8 mouse cellular contexts compared by ENCODE assay signal in the genomic region with DNA sequence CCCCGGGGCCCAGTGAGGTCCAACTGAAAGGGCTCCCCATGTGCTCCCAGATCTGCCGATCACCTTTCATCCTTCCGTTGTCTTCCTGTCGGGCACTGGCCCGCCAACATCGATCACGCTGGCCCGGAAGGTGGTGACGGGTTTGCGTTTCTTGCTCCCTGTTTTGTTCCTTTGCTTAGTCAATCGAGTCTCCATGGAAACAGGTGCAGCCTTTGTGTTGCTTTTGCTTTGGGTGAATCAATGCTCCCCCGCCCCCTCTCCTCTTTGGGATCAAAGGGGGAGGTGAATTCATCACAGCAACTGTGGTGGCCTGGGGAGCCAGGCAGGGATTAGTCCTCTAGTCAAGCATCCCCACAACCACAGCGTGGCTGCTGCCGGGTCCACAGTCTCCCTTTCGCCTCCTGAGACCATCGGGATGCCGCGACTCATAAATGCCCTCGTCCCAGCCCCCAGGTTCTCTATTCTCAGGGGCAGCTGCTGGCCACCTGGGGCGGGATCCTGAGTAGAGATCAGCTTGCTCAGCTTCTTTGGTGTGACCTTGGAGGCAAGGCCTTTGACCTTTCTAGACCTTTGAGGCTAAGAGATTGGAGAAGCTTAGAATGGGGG. TPM values are rescaled to one million over a fixed set of nuclear protein-coding genes. Genes with fewer than 3 reads are reported as not detected.
DNase-seq lines count a peak whose midpoint lies in the region; ATAC-seq and TF ChIP-seq lines count a peak whose summit lies in the region.

No protein-coding gene starts in this region.

- peaks cover 79% of the 10 kb centered on the region for H3K4me1 ChIP-seq in E14TG2a.4 (replicated peaks; ENCODE audit: low read depth, low read length)
- peaks cover 22% of the 10 kb centered on the region for H3K4me1 ChIP-seq in embryonic facial prominence, embryonic 14.5 days (ENCODE audit: control insufficient read depth, insufficient read depth, low read length)
- peaks cover 73% of the 10 kb centered on the region for H3K4me1 ChIP-seq in neural tube, embryonic 13.5 days (replicated peaks)

- H3K27me3 ChIP-seq in E14TG2a.4 (ENCODE audit: insufficient read depth, low read length) = no peaks in the 10 kb centered on the region
- no peaks in the 10 kb centered on the region for H3K27me3 ChIP-seq in embryonic facial prominence, embryonic 14.5 days (replicated peaks; ENCODE audit: control insufficient read depth, insufficient read depth, low read length)
- H3K27me3 ChIP-seq in neural tube, embryonic 13.5 days = no peaks in the 10 kb centered on the region

- no peaks in the 10 kb centered on the region for H3K9me3 ChIP-seq in E14TG2a.4 (ENCODE audit: low read length)
- H3K9me3 ChIP-seq in embryonic facial prominence, embryonic 14.5 days (ENCODE audit: control insufficient read depth, low read length) = no peaks in the 10 kb centered on the region
- H3K9me3 ChIP-seq in neural tube, embryonic 13.5 days = no peaks in the 10 kb centered on the region

- H3K27ac ChIP-seq in embryonic facial prominence, embryonic 14.5 days (replicated peaks; ENCODE audit: low read depth, low read length) = peak overlapping the region; percentile 45; the same call in 1 of the 2 replicates
- H3K27ac ChIP-seq in neural tube, embryonic 13.5 days (replicated peaks) = peak overlapping the region; percentile 92

- 0 out of 2 replicates have a peak overlapping the region, but pooled peaks have one; percentile 21 for H3K9ac ChIP-seq in embryonic facial prominence, embryonic 14.5 days (ENCODE audit: low read depth, low read length)
- H3K9ac ChIP-seq in neural tube, embryonic 13.5 days = peak overlapping the region; percentile 64

- no peak for TF ChIP-seq CTCF in E14TG2a.4 (conservative IDR thresholded peaks at IDR 0.05; ENCODE audit: low read length)

- peak overlapping the region; percentile 29 for H3K4me2 ChIP-seq in embryonic facial prominence, embryonic 14.5 days (ENCODE audit: low read depth, low read length)
- peak overlapping the region; percentile 45 for H3K4me2 ChIP-seq in neural tube, embryonic 13.5 days

- H3K4me3 ChIP-seq in E14TG2a.4 (replicated peaks; ENCODE audit: low read length) = peak overlapping the region; percentile 69
- no peak overlapping the region for H3K4me3 ChIP-seq in embryonic facial prominence, embryonic 14.5 days (ENCODE audit: low read depth, low read length)
- 0 out of 2 replicates have a peak overlapping the region, but pooled peaks have one; percentile 4 for H3K4me3 ChIP-seq in neural tube, embryonic 13.5 days

- H3K36me3 ChIP-seq in E14TG2a.4 (ENCODE audit: insufficient read depth, low read length) = no peaks in the 10 kb centered on the region
- H3K36me3 ChIP-seq in embryonic facial prominence, embryonic 14.5 days (ENCODE audit: control insufficient read depth, insufficient read depth, low read length) = no peaks in the 10 kb centered on the region; the same call in 1 of the 2 replicates
- no peaks in the 10 kb centered on the region for H3K36me3 ChIP-seq in neural tube, embryonic 13.5 days

- ATAC-seq in embryonic facial prominence, embryonic 14.5 days (ENCODE audit: low read depth) = peak; percentile 44
- ATAC-seq in neural tube, embryonic 13.5 days (ENCODE audit: low read depth) = peak; percentile 74

- 12% methylated on average over 19 of the region's 20 CpGs for WGBS in embryonic facial prominence, embryonic 14.5 days
- WGBS in neural tube, embryonic 13.5 days = 1% methylated on average over 20 of the region's 20 CpGs

- peak; percentile 71 for DNase-seq in adrenal gland, adult 2 months
- DNase-seq in adrenal gland, adult 8-10 months = no peak
- peak; percentile 56 for DNase-seq in embryonic facial prominence, embryonic 14.5 days (ENCODE audit: low spot score)
- DNase-seq in layer of hippocampus, postnatal 14 days (ENCODE audit: low spot score in 2 of 2) = peak; percentile 42 to 66
- DNase-seq in spleen, postnatal 14 days (ENCODE audit: low spot score in 2 of 2) = no peak
- no peak for DNase-seq in kidney, postnatal 10 days

RNA-seq across cellular contexts. Expression of a gene that starts 41.5 kb away (rescaled TPM):
- total RNA-seq in adrenal gland, adult 2 months (2021) = 10 to 100 TPM; 49.3 to 61.7 TPM
- 76.9 and 91.3 TPM in 2 replicates for polyA plus RNA-seq in adrenal gland, adult 2 months (2012; rRNA removed)
- total RNA-seq in adrenal gland, adult 8-10 months (2022) = 100 to 1,000 TPM in 2 of 4 experiments, 10 to 100 TPM in 2; 46.1 to 114 (median 84.3) TPM
- polyA plus RNA-seq in embryonic facial prominence, embryonic 14.5 days (2014; fragmentation: Nextera tagmentation; extraction: Ambion mirVana) = 17.4 and 17.7 TPM in 2 replicates
- total RNA-seq in layer of hippocampus, postnatal 14 days (2021) = 10 to 100 TPM; 32.0 to 32.1 TPM
- polyA plus RNA-seq in neural tube, embryonic 13.5 days (2015; fragmentation: Nextera tagmentation; extraction: Ambion mirVana) = 51.3 and 59.1 TPM in 2 replicates

Comparison
In these comparisons a context has a peak if more than half of its experiments do, and no peak if none do; other contexts are left out.
1. DNase-seq: peak in adrenal gland, adult 2 months (single experiment), embryonic facial prominence, embryonic 14.5 days (single experiment) and layer of hippocampus, postnatal 14 days (2 of 2); none in adrenal gland, adult 8-10 months (single experiment), spleen, postnatal 14 days (0 of 2) and kidney, postnatal 10 days (single experiment).